ENCODE assay signal across 8 mouse cellular contexts in the genomic region with DNA sequence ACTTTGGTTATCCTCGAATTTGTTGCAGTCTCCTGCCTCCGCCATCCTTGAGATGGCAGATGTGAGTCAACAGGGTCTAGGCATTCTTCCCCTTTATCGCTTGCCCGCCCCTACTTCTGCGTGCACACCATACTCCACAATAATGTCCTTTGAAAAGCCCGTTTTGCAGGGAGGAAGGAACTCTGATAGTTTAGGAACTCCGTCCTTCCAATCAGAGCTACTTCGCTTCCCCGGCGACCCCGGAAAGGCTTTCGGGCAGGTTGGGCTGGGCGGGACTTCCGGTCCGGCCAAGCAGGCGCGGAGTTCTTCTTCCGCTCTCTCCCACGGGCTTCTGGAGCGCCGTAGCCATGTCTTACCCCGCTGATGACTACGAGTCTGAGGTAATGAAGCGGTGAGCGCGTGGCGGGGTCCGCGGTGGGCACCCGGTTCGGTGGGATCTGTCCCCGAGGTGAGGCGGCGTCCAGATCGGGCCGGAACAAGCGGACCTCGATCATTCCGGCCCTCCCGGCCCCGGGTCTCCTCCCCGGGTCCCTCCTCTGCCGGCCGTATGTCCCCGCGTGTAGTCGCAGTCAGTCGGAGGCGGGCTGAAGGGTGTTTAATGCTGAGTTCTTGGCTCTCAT. TPM values are rescaled to one million over a fixed set of nuclear protein-coding genes. Genes with fewer than 3 reads are reported as not detected.
DNase-seq lines count a peak whose midpoint lies in the region; ATAC-seq and TF ChIP-seq lines count a peak whose summit lies in the region.

A gene (plus strand): TSS at position 267 of the 620 bp plus-strand sequence.

- no peaks in the 10 kb centered on the region for H3K27me3 ChIP-seq in forebrain, embryonic 14.5 days (replicated peaks; ENCODE audit: control insufficient read depth, insufficient read depth, low read length)
- no peaks in the 10 kb centered on the region for H3K27me3 ChIP-seq in lung, embryonic 14.5 days (ENCODE audit: insufficient read depth, low read length)
- no peaks in the 10 kb centered on the region for H3K27me3 ChIP-seq in thymus, adult 2 months (ENCODE audit: control insufficient read depth, insufficient read depth, low read length)

- DNase-seq in ES-CJ7 (ENCODE audit: low read depth, low spot score), result peak; percentile 87
- peak; percentile 94 for DNase-seq in forebrain, embryonic 14.5 days (ENCODE audit: low spot score)
- DNase-seq in heart, postnatal 14 days, result peak; percentile 90 to 92
- DNase-seq in layer of hippocampus, adult 18-20 months (ENCODE audit: low spot score in 2 of 2), result peak; percentile 85 to 87
- DNase-seq in lung, embryonic 14.5 days, result peak; percentile 94
- peak; percentile 85 for DNase-seq in thymus, adult 2 months

- H3K27ac ChIP-seq in forebrain, embryonic 14.5 days (ENCODE audit: low read depth, low read length), result peak within 1 kb of the TSS; percentile 45; the same call in 1 of the 2 replicates
- H3K27ac ChIP-seq in lung, embryonic 14.5 days (ENCODE audit: low read depth), result peak within 1 kb of the TSS; percentile 73
- H3K27ac ChIP-seq in olfactory bulb, adult 2 months (ENCODE audit: insufficient read depth, low read depth, low read length), result peak within 1 kb of the TSS; percentile 50
- H3K27ac ChIP-seq in thymus, adult 2 months (ENCODE audit: control insufficient read depth, insufficient read depth, low read length), result peak within 1 kb of the TSS; percentile 63; the same call in 1 of the 2 replicates

- peaks cover 38% of the 10 kb centered on the region for H3K36me3 ChIP-seq in forebrain, embryonic 14.5 days (ENCODE audit: control insufficient read depth, insufficient read depth, low read length)
- peaks cover 42% of the 10 kb centered on the region for H3K36me3 ChIP-seq in lung, embryonic 14.5 days (ENCODE audit: insufficient read depth)
- peaks cover 32% of the 10 kb centered on the region for H3K36me3 ChIP-seq in thymus, adult 2 months (ENCODE audit: control insufficient read depth, insufficient read depth, low read length)

- peak within 1 kb of the TSS; percentile 86 for H3K9ac ChIP-seq in forebrain, embryonic 14.5 days (ENCODE audit: low read length)
- peak within 1 kb of the TSS; percentile 87 for H3K9ac ChIP-seq in lung, embryonic 14.5 days

- intact Hi-C loops in heart, postnatal 14 days (cut with DNase I), result loop anchor here (5.0 kb wide), 1 partner anchor 158 kb away; no protein-coding TSS in a partner anchor

- peaks cover 10% of the 10 kb centered on the region for H3K4me1 ChIP-seq in forebrain, embryonic 14.5 days (ENCODE audit: control insufficient read depth, insufficient read depth, low read length)
- no peaks in the 10 kb centered on the region for H3K4me1 ChIP-seq in lung, embryonic 14.5 days (ENCODE audit: insufficient read depth)
- peaks cover 14% of the 10 kb centered on the region for H3K4me1 ChIP-seq in olfactory bulb, adult 2 months (ENCODE audit: control insufficient read depth, insufficient read depth, low read length)
- peaks cover 13% of the 10 kb centered on the region for H3K4me1 ChIP-seq in thymus, adult 2 months (replicated peaks; ENCODE audit: control insufficient read depth, insufficient read depth, low read length)

- H3K9me3 ChIP-seq in forebrain, embryonic 14.5 days (replicated peaks; ENCODE audit: control insufficient read depth, low read length), result no peaks in the 10 kb centered on the region
- no peaks in the 10 kb centered on the region for H3K9me3 ChIP-seq in lung, embryonic 14.5 days (ENCODE audit: low read depth, low read length)

- H3K4me3 ChIP-seq in forebrain, embryonic 14.5 days (ENCODE audit: low read depth, low read length), result peak within 1 kb of the TSS; percentile 90
- peak within 1 kb of the TSS; percentile 92 for H3K4me3 ChIP-seq in lung, embryonic 14.5 days (ENCODE audit: low read depth, low read length)
- H3K4me3 ChIP-seq in olfactory bulb, adult 2 months (ENCODE audit: insufficient read depth, low read depth, low read length), result peak within 1 kb of the TSS; percentile 80
- H3K4me3 ChIP-seq in thymus, adult 2 months (ENCODE audit: control insufficient read depth, insufficient read depth, low read length), result peak within 1 kb of the TSS; percentile 98

- WGBS in forebrain, embryonic 14.5 days, result under 1% methylated on average over 49 of the region's 49 CpGs
- under 1% methylated on average over 49 of the region's 49 CpGs for WGBS in lung, embryonic 14.5 days
- WGBS in olfactory bulb, adult 2 months, result 1% methylated on average over 49 of the region's 49 CpGs
- WGBS in thymus, adult 2 months, result under 1% methylated on average over 49 of the region's 49 CpGs

- peak; percentile 86; the same call in 1 of the 2 replicates for ATAC-seq in cerebellum, adult (ENCODE audit: insufficient number of reproducible peaks, low FRiP score, low TSS enrichment)
- peak; percentile 95 for ATAC-seq in forebrain, embryonic 14.5 days
- peak; percentile 89 for ATAC-seq in lung, embryonic 14.5 days (ENCODE audit: insufficient read depth)

- H3K4me2 ChIP-seq in forebrain, embryonic 14.5 days (ENCODE audit: low read length), result peak within 1 kb of the TSS; percentile 89
- peak within 1 kb of the TSS; percentile 76 for H3K4me2 ChIP-seq in lung, embryonic 14.5 days

- peak; percentile 54 for TF ChIP-seq POLR2A in olfactory bulb, adult 2 months (IDR thresholded peaks at IDR 0.05; ENCODE audit: insufficient read depth, low read depth, low read length)
- peak; percentile 47 for TF ChIP-seq POLR2A in thymus, adult 2 months (IDR thresholded peaks at IDR 0.05; ENCODE audit: control insufficient read depth, extremely low read depth, insufficient read depth, low read length, poor library complexity)

- no peak for TF ChIP-seq CTCF in lung, embryonic 14.5 days (IDR thresholded peaks at IDR 0.05; ENCODE audit: low read depth)
- TF ChIP-seq CTCF in olfactory bulb, adult 2 months (IDR thresholded peaks at IDR 0.05; ENCODE audit: insufficient read depth, low read depth, low read length), result no peak
- 0 out of 2 replicates have a peak, but pooled peaks have one; percentile 29 for TF ChIP-seq CTCF in thymus, adult 2 months (IDR thresholded peaks at IDR 0.05; ENCODE audit: borderline replicate concordance, control insufficient read depth, extremely low read depth, insufficient read depth, low read length, poor library complexity)

RNA-seq across cellular contexts. Expression of the gene that starts here (rescaled TPM):
- polyA plus RNA-seq in forebrain, embryonic 14.5 days (2014; fragmentation: Nextera tagmentation; extraction: Ambion mirVana), result 191 and 209 TPM in 2 replicates
- total RNA-seq in heart, postnatal 14 days (2021), result 10 to 100 TPM; 73.8 to 81.1 TPM
- 10 to 100 TPM; 71.5 to 71.8 TPM for total RNA-seq in layer of hippocampus, adult 18-20 months (2021)
- 243 and 249 TPM in 2 replicates for polyA plus RNA-seq in lung, embryonic 14.5 days (2014; fragmentation: Nextera tagmentation; extraction: Ambion mirVana)
- not detected in 2 replicates for polyA plus RNA-seq in olfactory bulb, adult 2 months (2012; ENCODE audit: insufficient read depth, insufficient read length, low replicate concordance, missing spikeins)
- polyA plus RNA-seq in thymus, adult 2 months (2012; rRNA removed), result 205 and 212 TPM in 2 replicates

Comparison
In these comparisons a context has a peak if more than half of its experiments do, and no peak if none do; other contexts are left out.
1. Peak in every context shown above with its lines: DNase-seq, ATAC-seq, H3K4me3 ChIP-seq and H3K27ac ChIP-seq.